Mouse (Mus musculus): Measurements from ENCODE around the gene Fam131c. TPM values are rescaled to one million over a fixed set of nuclear protein-coding genes. Genes with fewer than 3 reads are reported as not detected.

The Fam131c gene
- total RNA-seq, 2 experiments from 2014 or later: 1.8 to 2.7 TPM

Small RNAs within 50 kb of the gene (microRNA-seq; reads per million reads assigned to microRNA genes)
- not detected for gene Gm25690

Other genes with a start within 250 kb of the Fam131c start
- gene Szrd1, start 228.4 kb upstream of the Fam131c start, total RNA-seq (2021): 100 to 1,000 TPM; 110 to 123 TPM
- gene Fbxo42, start 220.3 kb upstream of the Fam131c start, total RNA-seq (2021): 10 to 100 TPM; 20.4 to 21.6 TPM
- gene Rsg1, start 154.3 kb upstream of the Fam131c start, total RNA-seq (2021): 1 to 10 TPM in 1 of 2 experiments, under 1 TPM in 1; 0.96 to 1.2 TPM
- 10 to 100 TPM; 31.2 to 75.4 TPM for gene Arhgef19, start 128.7 kb upstream of the Fam131c start, total RNA-seq (2021)
- 10 to 100 TPM; 14.4 to 23.6 TPM for gene Epha2, start 67.0 kb upstream of the Fam131c start, total RNA-seq (2021)
- gene Clcnka, start 30.5 kb downstream of the Fam131c start, total RNA-seq (2021): not detected
- not detected for gene Clcnkb, start 47.8 kb downstream of the Fam131c start, total RNA-seq (2021)
- under 1 TPM; 0.33 to 0.46 TPM for gene Hspb7, start 52.6 kb downstream of the Fam131c start, total RNA-seq (2021)
- gene Srarp, start 67.9 kb downstream of the Fam131c start, total RNA-seq (2021): not detected
- 10 to 100 TPM; 14.8 to 18.7 TPM for gene Zbtb17, start 76.4 kb downstream of the Fam131c start, total RNA-seq (2021)
- 10 to 100 TPM; 49.9 to 58.3 TPM for gene Spen, start 170.4 kb downstream of the Fam131c start, total RNA-seq (2021)
- 10 to 100 TPM in 1 of 2 experiments, 1 to 10 TPM in 1; 9.5 to 12.9 TPM for gene Fblim1, start 237.9 kb downstream of the Fam131c start, total RNA-seq (2021)

All from adrenal gland, postnatal 36 days (tissue).